Mouse (Mus musculus) B cell, adult 2 months (primary cell): ENCODE measurements around the gene Git2.

Source experiments
- DNase-seq, 2 experiments: peaks; one replicate each; pipeline ENCODE4 v3.0.0; 2022

The Git2 gene

GRCm38 (mm10) chr5:114719003-114719927 lies 56.1 kb downstream of the Git2 start:
- no peak for DNase-seq

GRCm38 (mm10) chr5:114718483-114718882 lies 56.8 kb downstream of the Git2 start:
- no peak for DNase-seq

- DNase-seq = no peak
Measured at GRCm38 (mm10) chr5:114717937-114718336, 57.4 kb downstream of the Git2 start.

GRCm38 (mm10) chr5:114717292-114717691 lies 58.0 kb downstream of the Git2 start:
- no peak for DNase-seq

GRCm38 (mm10) chr5:114714551-114714950 lies 60.8 kb downstream of the Git2 start:
- no peak for DNase-seq

- DNase-seq = peak; percentile 10 to 17
Measured at GRCm38 (mm10) chr5:114709357-114709756, 66.0 kb downstream of the Git2 start.

- no peak for DNase-seq
Measured at GRCm38 (mm10) chr5:114708491-114708890, 66.8 kb downstream of the Git2 start.

- peak; percentile 96 for DNase-seq
Measured at GRCm38 (mm10) chr5:114707265-114708068, 67.8 kb downstream of the Git2 start, which contains the start of gene Tchp. Gene Tchp, plus strand, starts transcription at chr5:114707760.

GRCm38 (mm10) chr5:114702403-114703392 lies 72.6 kb downstream of the Git2 start:
- peak; percentile 25 to 26 for DNase-seq

- DNase-seq = peak; percentile 34 to 42
Measured at GRCm38 (mm10) chr5:114699015-114699414, 76.3 kb downstream of the Git2 start.

GRCm38 (mm10) chr5:114698044-114698746 lies 77.1 kb downstream of the Git2 start:
- no peak for DNase-seq

- no peak for DNase-seq
Measured at GRCm38 (mm10) chr5:114696939-114697338, 78.4 kb downstream of the Git2 start.

GRCm38 (mm10) chr5:114695775-114696174 lies 79.5 kb downstream of the Git2 start:
- DNase-seq = no peak

- peak; percentile 96 for DNase-seq
Measured at GRCm38 (mm10) chr5:114690633-114691567, 84.4 kb downstream of the Git2 start, which contains the start of gene Gltp. Gene Gltp, minus strand, starts transcription at chr5:114690984.

- peak; percentile 43 to 53 for DNase-seq
Measured at GRCm38 (mm10) chr5:114689700-114690366, 85.5 kb downstream of the Git2 start.

GRCm38 (mm10) chr5:114688703-114689102 lies 86.6 kb downstream of the Git2 start:
- DNase-seq = no peak

GRCm38 (mm10) chr5:114687901-114688300 lies 87.4 kb downstream of the Git2 start:
- peak; percentile 48 to 54 for DNase-seq

- no peak for DNase-seq
Measured at GRCm38 (mm10) chr5:114686726-114687210, 88.5 kb downstream of the Git2 start.

GRCm38 (mm10) chr5:114685986-114686385 lies 89.3 kb downstream of the Git2 start:
- DNase-seq = no peak

- peak; percentile 42 to 57 for DNase-seq
Measured at GRCm38 (mm10) chr5:114681717-114682116, 93.6 kb downstream of the Git2 start.
